Mouse (Mus musculus) E14TG2a.4 (cell line): Measurements from ENCODE around the gene Igfbp6.

Source experiments
- CTCF ChIP-seq: conservative IDR thresholded peaks from 2 replicates; pipeline ENCODE4 v1.5.1; 2014; ENCODE audit warnings: low read length
- NANOG ChIP-seq: IDR thresholded peaks from 2 replicates; pipeline ENCODE4 v1.6.1; 2014; ENCODE audit warnings: borderline replicate concordance, low read length, mixed read lengths

DNA sequence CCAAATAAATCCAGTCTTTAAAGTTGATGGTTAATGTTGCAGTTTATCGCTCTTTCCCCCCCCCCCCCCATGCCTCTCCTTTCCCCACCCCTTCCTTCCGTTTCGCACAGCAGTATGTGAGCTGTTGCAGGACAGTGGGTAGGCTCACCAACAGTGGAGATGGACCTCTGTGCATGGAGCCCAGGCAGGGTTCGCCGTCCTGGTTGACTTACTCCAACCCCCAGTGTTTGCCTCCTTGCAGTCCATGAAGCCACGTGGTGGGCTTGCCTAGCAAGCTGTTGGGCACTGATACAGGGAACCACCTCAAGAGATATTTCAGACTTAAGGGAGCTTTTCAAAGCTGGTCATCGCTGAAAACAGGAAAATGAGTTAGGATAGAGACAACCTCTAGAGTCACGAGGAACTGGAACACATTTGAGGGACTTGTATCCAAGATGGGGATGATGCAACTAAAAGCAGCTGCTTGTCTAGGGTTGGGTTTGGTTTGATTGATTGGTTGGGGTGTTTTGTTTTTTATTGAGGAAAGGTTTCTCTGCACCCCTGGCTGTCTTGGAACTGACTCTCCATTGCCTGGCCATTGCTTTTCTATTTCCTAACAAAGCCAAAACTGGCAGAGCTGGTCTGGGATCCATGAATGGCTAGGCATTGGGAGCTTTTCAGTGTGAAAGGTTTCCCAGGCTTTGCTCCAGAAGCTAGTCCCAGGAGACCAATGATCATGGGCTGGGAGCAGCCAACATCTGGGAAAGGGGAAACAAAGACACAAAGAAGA lies 46.8 kb upstream of the Igfbp6 start:
- TF ChIP-seq CTCF (no peak), NANOG (no peak)
